Mouse (Mus musculus) embryonic fibroblast, embryonic 13.5 days (primary cell): ENCODE data around the gene Rassf3. TPM values are rescaled to one million over a fixed set of nuclear protein-coding genes. Genes with fewer than 3 reads are reported as not detected.
A peak's percentile ranks its signal among the peaks of the same experiment; 100 is the strongest.

ENCODE experiments used
- H3K27ac ChIP-seq: 2 replicates; pipeline ENCODE4 v1.5.1; 2012; ENCODE audit warnings: low read length, control low read depth, inconsistent platforms; ENCODE audit not compliant: insufficient read depth
- H3K4me1 ChIP-seq: 2 replicates; pipeline ENCODE4 v1.6.1; 2011; ENCODE audit warnings: low read length; ENCODE audit not compliant: control insufficient read depth, insufficient read depth
- H3K4me3 ChIP-seq: 2 replicates; pipeline ENCODE4 v1.5.1; 2011; ENCODE audit warnings: mild to moderate bottlenecking, control low read depth, low read length; ENCODE audit not compliant: insufficient read depth
- CTCF ChIP-seq: IDR thresholded peaks from 2 replicates; pipeline ENCODE4 v1.5.1; 2011; ENCODE audit warnings: mild to moderate bottlenecking, control low read depth, low read length, moderate library complexity, borderline replicate concordance; ENCODE audit not compliant: insufficient read depth
- POLR2A ChIP-seq: IDR thresholded peaks from 2 replicates; pipeline ENCODE4 v1.6.1; 2011; ENCODE audit warnings: low read depth, mild to moderate bottlenecking, control low read depth, low read length, moderate library complexity
- polyA plus RNA-seq: library from polyadenylated mRNA; stranded (reverse); fragments of >200 nt; gene quantifications from 2 replicates; pipeline ENCODE4 v1.2.4, GENCODE M21; 2011; ENCODE audit warnings: low read depth; ENCODE audit not compliant: missing spikeins, insufficient read length

Gene Rassf3
- polyA plus RNA-seq, 1 experiment = 18.0 TPM

- H3K4me3 ChIP-seq = no peak overlapping the region
- no peak overlapping the region for H3K27ac ChIP-seq
- TF ChIP-seq POLR2A = no peak
- TF ChIP-seq CTCF = no peak
- peaks cover 3% of the 10 kb centered on the region; the same call in 1 of the 2 replicates for H3K4me1 ChIP-seq
Measured at GRCm38 (mm10) chr10:121467016-121467415, 9.1 kb downstream of the Rassf3 start.

- TF ChIP-seq CTCF = no peak
- TF ChIP-seq POLR2A = no peak
- no peak overlapping the region for H3K4me3 ChIP-seq
- peaks cover 7% of the 10 kb centered on the region; the same call in 1 of the 2 replicates for H3K4me1 ChIP-seq
- H3K27ac ChIP-seq = peak overlapping the region; percentile 3
Measured at GRCm38 (mm10) chr10:121465033-121465432, 11.1 kb downstream of the Rassf3 start.

GRCm38 (mm10) chr10:121462162-121462881, 13.8 kb downstream of the Rassf3 start:
- Histone ChIP-seq H3K4me3 (no peak overlapping the region), H3K4me1 (0 out of 2 replicates have a peak, but pooled peaks cover 5% of the 10 kb centered on the region), H3K27ac (no peak overlapping the region)
- TF ChIP-seq POLR2A = no peak
- TF ChIP-seq CTCF = no peak

GRCm38 (mm10) chr10:121461404-121462161, 14.6 kb downstream of the Rassf3 start:
- Histone ChIP-seq H3K27ac (no peak overlapping the region), H3K4me3 (no peak overlapping the region), H3K4me1 (0 out of 2 replicates have a peak, but pooled peaks cover 5% of the 10 kb centered on the region)
- TF ChIP-seq CTCF (no peak), POLR2A (no peak)

GRCm38 (mm10) chr10:121459124-121459853, 16.9 kb downstream of the Rassf3 start:
- Histone ChIP-seq H3K27ac (no peak overlapping the region), H3K4me3 (no peak overlapping the region), H3K4me1 (0 out of 2 replicates have a peak, but pooled peaks cover 5% of the 10 kb centered on the region)
- TF ChIP-seq CTCF = no peak
- TF ChIP-seq POLR2A = no peak

GRCm38 (mm10) chr10:121458408-121458807, 17.7 kb downstream of the Rassf3 start:
- Histone ChIP-seq H3K27ac (no peak overlapping the region), H3K4me3 (no peak overlapping the region), H3K4me1 (0 out of 2 replicates have a peak, but pooled peaks cover 5% of the 10 kb centered on the region)
- TF ChIP-seq POLR2A = no peak
- TF ChIP-seq CTCF = no peak

GRCm38 (mm10) chr10:121457381-121457780, 18.8 kb downstream of the Rassf3 start:
- Histone ChIP-seq H3K4me1 (0 out of 2 replicates have a peak, but pooled peaks cover 5% of the 10 kb centered on the region), H3K27ac (no peak overlapping the region), H3K4me3 (no peak overlapping the region)
- TF ChIP-seq POLR2A (no peak), CTCF (no peak)

- Histone ChIP-seq H3K4me1 (0 out of 2 replicates have a peak, but pooled peaks cover 2% of the 10 kb centered on the region), H3K4me3 (no peak overlapping the region), H3K27ac (no peak overlapping the region)
- TF ChIP-seq CTCF = no peak
- TF ChIP-seq POLR2A = no peak
Measured at GRCm38 (mm10) chr10:121455517-121455916, 20.6 kb downstream of the Rassf3 start.

- no peak overlapping the region for H3K27ac ChIP-seq
- 0 out of 2 replicates have a peak, but pooled peaks cover 2% of the 10 kb centered on the region for H3K4me1 ChIP-seq
- H3K4me3 ChIP-seq = no peak overlapping the region
- TF ChIP-seq POLR2A (no peak), CTCF (no peak)
Measured at GRCm38 (mm10) chr10:121454708-121455475, 21.3 kb downstream of the Rassf3 start.
